Comparison of ENCODE assay signal across 27 mouse cellular contexts in the genomic region with DNA sequence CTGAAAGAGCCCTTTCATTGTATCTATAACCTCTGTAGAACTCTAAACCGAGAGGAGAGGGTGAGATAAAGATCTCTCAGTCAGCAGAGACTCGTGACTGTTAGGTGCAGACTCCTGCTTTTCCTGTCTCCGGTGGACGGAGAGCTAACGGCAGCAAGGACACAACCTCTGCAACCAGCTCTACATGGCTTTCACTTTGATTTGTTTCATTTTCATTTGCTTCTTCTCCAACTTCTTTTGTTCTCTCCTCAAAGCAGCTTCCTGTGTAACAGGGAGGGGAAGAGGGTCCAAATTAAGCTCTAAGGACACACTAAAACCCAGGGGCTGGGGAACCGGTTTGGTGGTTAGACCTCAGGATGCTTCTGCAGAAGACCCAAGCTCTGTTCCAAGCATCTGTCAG. TPM values are rescaled to one million over a fixed set of nuclear protein-coding genes. Genes with fewer than 3 reads are reported as not detected.
DNase-seq lines count a peak whose midpoint lies in the region; ATAC-seq lines count a peak whose summit lies in the region.
"Had no signal": no experiment of that assay in that cellular context is flagged by ENCODE, and none has a peak within 500 bp of the region (broad histone marks: within the 10 kb centered on the region; RNA-seq: fewer than 3 reads in every experiment).

No protein-coding gene starts in this region.

- no peak overlapping the region for H3K9ac ChIP-seq in heart, embryonic 13.5 days
- H3K9ac ChIP-seq: embryonic facial prominence, embryonic 13.5 days; limb, embryonic 12.5 days had no signal

- H3K4me1 ChIP-seq in heart, embryonic 13.5 days, result peaks cover 8% of the 10 kb centered on the region
- H3K4me1 ChIP-seq: embryonic facial prominence, embryonic 13.5 days; hindbrain, embryonic 10.5 days; limb, embryonic 12.5 days had no signal

- H3K36me3 ChIP-seq in heart, embryonic 13.5 days, result peaks cover 86% of the 10 kb centered on the region

- intact Hi-C loops in gastrocnemius, postnatal 14 days (cut with DNase I; ENCODE audit: low total_unique reads), result no loop called here

- H3K27me3 ChIP-seq in heart, embryonic 13.5 days (replicated peaks), result no peaks in the 10 kb centered on the region
- H3K27me3 ChIP-seq: embryonic facial prominence, embryonic 13.5 days; limb, embryonic 12.5 days; Patski had no signal

- 0 out of 2 replicates have a peak overlapping the region, but pooled peaks have one; percentile 5 for H3K27ac ChIP-seq in heart, embryonic 13.5 days (replicated peaks)
- H3K27ac ChIP-seq: embryonic facial prominence, embryonic 13.5 days; heart, adult 2 months; hindbrain, embryonic 10.5 days; limb, embryonic 12.5 days had no signal

- no peak for DNase-seq in heart, postnatal 4 days
- peak; percentile 25 for DNase-seq in thymus, postnatal 0 days (ENCODE audit: low spot score)
- DNase-seq in thymus, adult 18-20 months, result no peak
- peak; percentile 27 for DNase-seq in thymus, postnatal 25 days
- no peak for DNase-seq in gastrocnemius, postnatal 14 days
- DNase-seq: adrenal gland, postnatal 14 days; cerebellum, adult 11 months; cerebellum, postnatal 10 days; heart, adult 2 months; kidney, postnatal 4 days; lung, adult 18-20 months; right cerebral cortex, postnatal 14 days had no signal

- no peaks in the 10 kb centered on the region for H3K9me3 ChIP-seq in heart, embryonic 13.5 days
- H3K9me3 ChIP-seq: embryonic facial prominence, embryonic 13.5 days; hindbrain, embryonic 10.5 days; limb, embryonic 12.5 days had no signal

- ATAC-seq in heart, embryonic 13.5 days (ENCODE audit: extremely low read depth, insufficient number of reproducible peaks, low FRiP score, low TSS enrichment), result no peak
- ATAC-seq in common myeloid progenitor, adult 5-6 weeks (replicated peaks; ENCODE audit: low read depth, poor library complexity, severe bottlenecking), result peak; percentile 15; the same call in 1 of the 2 replicates
- no peak for ATAC-seq in cerebellum, adult (ENCODE audit: insufficient number of reproducible peaks, low FRiP score, low TSS enrichment)
- ATAC-seq: midbrain, embryonic 16.5 days; Patski had no signal

- 63% methylated on average over 6 of the region's 6 CpGs for whole genome bisulfite sequencing in heart, embryonic 13.5 days

- no peak overlapping the region for H3K4me2 ChIP-seq in heart, embryonic 13.5 days
- H3K4me2 ChIP-seq: embryonic facial prominence, embryonic 13.5 days; limb, embryonic 12.5 days had no signal

- H3K4me3 ChIP-seq in heart, embryonic 13.5 days, result no peak overlapping the region
- H3K4me3 ChIP-seq: embryonic facial prominence, embryonic 13.5 days; heart, adult 2 months; hindbrain, embryonic 10.5 days; limb, embryonic 12.5 days had no signal

RNA-seq across cellular contexts. Expression of a gene that starts 1.2 kb away (rescaled TPM):
- 18.9 and 20.4 TPM in 2 replicates for polyA plus RNA-seq in heart, embryonic 13.5 days (2015; fragmentation: Nextera tagmentation; extraction: Ambion mirVana)
- total RNA-seq in heart, postnatal 4 days (2021), result 10 to 100 TPM; 12.5 to 13.4 TPM
- 18.9 and 21.6 TPM in 2 replicates for polyA plus RNA-seq in thymus, postnatal 0 days (2015; fragmentation: Nextera tagmentation; extraction: Ambion mirVana)
- 22.1 and 25.4 TPM in 2 replicates for total RNA-seq in common myeloid progenitor, adult 5-6 weeks (2017)
- 10 to 100 TPM; 13.0 to 15.3 TPM for total RNA-seq in gastrocnemius, postnatal 14 days (2021)

RNA-seq across cellular contexts. Expression of a gene that starts 15.4 kb away (rescaled TPM):
- 79.6 and 81.5 TPM in 2 replicates for polyA plus RNA-seq in heart, embryonic 13.5 days (2015; fragmentation: Nextera tagmentation; extraction: Ambion mirVana)
- 10 to 100 TPM; 75.3 to 77.2 TPM for total RNA-seq in heart, postnatal 4 days (2021)
- polyA plus RNA-seq in thymus, postnatal 0 days (2015; fragmentation: Nextera tagmentation; extraction: Ambion mirVana), result 57.0 and 63.1 TPM in 2 replicates
- total RNA-seq in common myeloid progenitor, adult 5-6 weeks (2017), result 170 and 212 TPM in 2 replicates
- 10 to 100 TPM; 62.1 to 69.8 TPM for total RNA-seq in gastrocnemius, postnatal 14 days (2021)

RNA-seq across cellular contexts. Expression of a gene that starts 16.0 kb away (rescaled TPM):
- polyA plus RNA-seq in heart, embryonic 13.5 days (2015; fragmentation: Nextera tagmentation; extraction: Ambion mirVana), result 43.5 and 46.7 TPM in 2 replicates
- 10 to 100 TPM; 42.8 to 44.2 TPM for total RNA-seq in heart, postnatal 4 days (2021)
- 58.3 and 67.8 TPM in 2 replicates for polyA plus RNA-seq in thymus, postnatal 0 days (2015; fragmentation: Nextera tagmentation; extraction: Ambion mirVana)
- total RNA-seq in common myeloid progenitor, adult 5-6 weeks (2017), result 86.2 and 103 TPM in 2 replicates
- 10 to 100 TPM; 22.5 to 24.8 TPM for total RNA-seq in gastrocnemius, postnatal 14 days (2021)

RNA-seq across cellular contexts. Expression of a gene that starts 40.1 kb away (rescaled TPM):
- 119 TPM in 2 replicates for polyA plus RNA-seq in heart, embryonic 13.5 days (2015; fragmentation: Nextera tagmentation; extraction: Ambion mirVana)
- total RNA-seq in heart, postnatal 4 days (2021), result 10 to 100 TPM; 21.6 to 21.8 TPM
- 968 and 1,023 TPM in 2 replicates for polyA plus RNA-seq in thymus, postnatal 0 days (2015; fragmentation: Nextera tagmentation; extraction: Ambion mirVana)
- total RNA-seq in common myeloid progenitor, adult 5-6 weeks (2017), result 22.7 and 26.6 TPM in 2 replicates
- 1 to 10 TPM; 5.9 to 8.6 TPM for total RNA-seq in gastrocnemius, postnatal 14 days (2021)

RNA-seq across cellular contexts. Expression of a gene that starts 40.1 kb away (rescaled TPM):
- not detected in 2 replicates for polyA plus RNA-seq in heart, embryonic 13.5 days (2015; fragmentation: Nextera tagmentation; extraction: Ambion mirVana)
- total RNA-seq in heart, postnatal 4 days (2021), result not detected
- polyA plus RNA-seq in thymus, postnatal 0 days (2015; fragmentation: Nextera tagmentation; extraction: Ambion mirVana), result 0.54 and 0.78 TPM in 2 replicates
- not detected in 2 replicates for total RNA-seq in common myeloid progenitor, adult 5-6 weeks (2017)
- total RNA-seq in gastrocnemius, postnatal 14 days (2021), result not detected
- total RNA-seq: adrenal gland, postnatal 14 days; gastrocnemius, adult 18-20 months; heart, adult 2 months; layer of hippocampus, postnatal 10 days had no signal
- polyA plus RNA-seq: brain, embryonic 14.5 days; embryonic facial prominence, embryonic 13.5 days; heart, adult 2 months; heart, embryonic 16.5 days; intestine, embryonic 14.5 days; kidney, embryonic 14.5 days; limb, embryonic 12.5 days; midbrain, embryonic 16.5 days; Patski; stomach, embryonic 16.5 days had no signal

Comparison
In these comparisons a context has a peak if more than half of its experiments do, and no peak if none do; other contexts are left out.
1. DNase-seq: peak in thymus, postnatal 0 days (single experiment) and thymus, postnatal 25 days (single experiment); none in heart, postnatal 4 days (single experiment), thymus, adult 18-20 months (0 of 2) and gastrocnemius, postnatal 14 days (single experiment).